Mouse (Mus musculus): Measurements from ENCODE around the gene Mettl23.
"Not testable (repeated sequence)": the region's sequence is repeated elsewhere in the genome, so short reads cannot be mapped to it uniquely, and the experiment has no call there.

Gene Mettl23

GRCm38 (mm10) chr11:116864444-116864843 is 21.4 kb downstream of the Mettl23 start:
- in situ Hi-C loops (cut with MboI; ENCODE audit: unreplicated experiment in 2 of 2) = loop anchor here in 1 of 2 experiments (25.0 kb wide), 1 partner anchor 973 kb away; the partner anchor contains the start of genes Afmid, Birc5 and Tk1

GRCm38 (mm10) chr11:116865945-116866585 is 23.0 kb downstream of the Mettl23 start:
- in situ Hi-C loops (cut with MboI; ENCODE audit: unreplicated experiment in 2 of 2) = loop anchor here in 1 of 2 experiments (25.0 kb wide), 1 partner anchor 971 kb away; the partner anchor contains the start of genes Afmid, Birc5 and Tk1

GRCm38 (mm10) chr11:116868129-116868528 is 25.1 kb downstream of the Mettl23 start:
- in situ Hi-C loops (cut with MboI; ENCODE audit: unreplicated experiment in 2 of 2) = loop anchor here in 1 of 2 experiments (25.0 kb wide), 1 partner anchor 969 kb away; the partner anchor contains the start of genes Afmid, Birc5 and Tk1

- in situ Hi-C loops (cut with MboI; ENCODE audit: unreplicated experiment in 2 of 2) = loop anchor here in 1 of 2 experiments (25.0 kb wide), 1 partner anchor 968 kb away; the partner anchor contains the start of genes Afmid, Birc5 and Tk1
Observed at GRCm38 (mm10) chr11:116869223-116869622, 26.1 kb downstream of the Mettl23 start.

- in situ Hi-C loops (cut with MboI; ENCODE audit: unreplicated experiment in 2 of 2) = loop anchor here in 1 of 2 experiments (25.0 kb wide), 1 partner anchor 968 kb away; the partner anchor contains the start of genes Afmid, Birc5 and Tk1
Observed at GRCm38 (mm10) chr11:116869641-116870040, 26.6 kb downstream of the Mettl23 start.

GRCm38 (mm10) chr11:116871538-116871937 is 28.5 kb downstream of the Mettl23 start:
- in situ Hi-C loops (cut with MboI; ENCODE audit: unreplicated experiment in 2 of 2) = loop anchor here in 1 of 2 experiments (25.0 kb wide), 1 partner anchor 966 kb away; the partner anchor contains the start of genes Afmid, Birc5 and Tk1

GRCm38 (mm10) chr11:116873987-116874386 is 30.9 kb downstream of the Mettl23 start:
- in situ Hi-C loops (cut with MboI; ENCODE audit: unreplicated experiment in 2 of 2) = loop anchor here in 1 of 2 experiments (25.0 kb wide), 1 partner anchor 963 kb away; the partner anchor contains the start of genes Afmid, Birc5 and Tk1

GRCm38 (mm10) chr11:116878454-116878853 is 35.4 kb downstream of the Mettl23 start:
- in situ Hi-C loops (cut with MboI; ENCODE audit: unreplicated experiment in 2 of 2) = loop anchor here (25.0 kb wide), 2 partner anchors 309 to 484 kb away; partner anchors contain the start of gene Sept9 (in 1 of the 2)

GRCm38 (mm10) chr11:116880839-116881238 is 37.8 kb downstream of the Mettl23 start:
- in situ Hi-C loops (cut with MboI; ENCODE audit: unreplicated experiment in 2 of 2) = loop anchor here (10.0 to 25.0 kb wide), 4 partner anchors 134 to 481 kb away; partner anchors contain the start of gene Sept9 (in 1 of the 2)

GRCm38 (mm10) chr11:116881440-116881839 is 38.4 kb downstream of the Mettl23 start:
- in situ Hi-C loops (cut with MboI; ENCODE audit: unreplicated experiment in 2 of 2) = loop anchor here (10.0 to 25.0 kb wide), 4 partner anchors 133 to 481 kb away; partner anchors contain the start of gene Sept9 (in 1 of the 2)

- in situ Hi-C loops (cut with MboI; ENCODE audit: unreplicated experiment in 2 of 2) = loop anchor here (10.0 to 25.0 kb wide), 4 partner anchors 132 to 480 kb away; partner anchors contain the start of gene Sept9 (in 1 of the 2)
Observed at GRCm38 (mm10) chr11:116882446-116882845, 39.4 kb downstream of the Mettl23 start.

- in situ Hi-C loops (cut with MboI; ENCODE audit: unreplicated experiment in 2 of 2) = loop anchor here (10.0 to 25.0 kb wide), 4 partner anchors 131 to 478 kb away; partner anchors contain the start of gene Sept9 (in 1 of the 2)
Observed at GRCm38 (mm10) chr11:116884061-116884460, 41.0 kb downstream of the Mettl23 start.

- in situ Hi-C loops (cut with MboI; ENCODE audit: unreplicated experiment in 2 of 2) = loop anchor here (5.0 to 25.0 kb wide), 6 partner anchors 129 to 477 kb away; partner anchors contain the start of gene Sept9 (in 1 of the 2)
Observed at GRCm38 (mm10) chr11:116885275-116886151, 42.4 kb downstream of the Mettl23 start.

- in situ Hi-C loops (cut with MboI; ENCODE audit: unreplicated experiment in 2 of 2) = loop anchor here (5.0 to 25.0 kb wide), 6 partner anchors 128 to 475 kb away; partner anchors contain the start of gene Sept9 (in 1 of the 2)
Observed at GRCm38 (mm10) chr11:116887136-116887535, 44.1 kb downstream of the Mettl23 start.

GRCm38 (mm10) chr11:116893532-116894442 is 50.7 kb downstream of the Mettl23 start:
- in situ Hi-C loops (cut with MboI; ENCODE audit: unreplicated experiment in 2 of 2) = loop anchor here (25.0 kb wide), 2 partner anchors 294 to 469 kb away; partner anchors contain the start of gene Sept9 (in 1 of the 2)

- in situ Hi-C loops (cut with MboI; ENCODE audit: unreplicated experiment in 2 of 2) = loop anchor here (25.0 kb wide), 2 partner anchors 292 to 467 kb away; partner anchors contain the start of gene Sept9 (in 1 of the 2)
Observed at GRCm38 (mm10) chr11:116895402-116895801, 52.3 kb downstream of the Mettl23 start.

GRCm38 (mm10) chr11:116899247-116899646 is 56.2 kb downstream of the Mettl23 start:
- in situ Hi-C loops (cut with MboI; ENCODE audit: unreplicated experiment in 2 of 2) = loop anchor here (25.0 kb wide), 2 partner anchors 288 to 463 kb away; partner anchors contain the start of gene Sept9 (in 1 of the 2)

- in situ Hi-C loops (cut with MboI; ENCODE audit: unreplicated experiment in 2 of 2) = not testable (repeated sequence)
Observed at GRCm38 (mm10) chr11:116902588-116902987, 59.5 kb downstream of the Mettl23 start.
